Mouse (Mus musculus) liver, adult 2 months (tissue): ENCODE results near the gene Pank3.

Source experiments
- CTCF ChIP-seq: fragments of 200-500 bp; IDR thresholded peaks from 2 replicates; pipeline ENCODE4 v1.5.1; 2011; ENCODE audit warnings: low read depth, low read length, control low read depth
- POLR2A ChIP-seq: fragments of 200-500 bp; IDR thresholded peaks from 2 replicates; pipeline ENCODE4 v1.6.1; 2011; ENCODE audit warnings: low read length, control low read depth; ENCODE audit not compliant: insufficient read depth; ENCODE audit errors: extremely low read depth

DNA sequence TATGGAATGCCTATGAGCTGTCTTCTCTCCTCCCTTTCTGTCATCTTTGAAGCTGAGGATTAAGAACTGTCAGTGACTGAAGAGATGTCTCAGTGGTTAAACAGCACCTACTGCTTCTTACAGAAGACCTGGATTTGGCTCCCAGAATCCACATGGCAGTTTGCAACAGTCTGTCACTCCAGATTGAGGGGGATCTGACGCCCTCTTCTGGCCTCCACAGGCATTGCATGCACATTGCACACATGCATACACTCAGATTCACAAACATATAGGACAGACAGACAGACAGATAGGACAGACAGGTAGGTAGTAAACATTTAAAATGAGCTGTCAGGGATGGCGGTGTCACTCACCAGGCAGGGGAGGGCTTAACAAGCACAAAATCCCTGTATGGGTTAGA, 32.5 kb upstream of the Pank3 start:
- TF ChIP-seq CTCF (peak; percentile 39; the same call in 1 of the 2 replicates), POLR2A (no peak)
